Mouse (Mus musculus) MEL (cell line): Measurements from ENCODE around the gene Sppl3. TPM values are rescaled to one million over a fixed set of nuclear protein-coding genes. Genes with fewer than 3 reads are reported as not detected.

Source experiments
- DNase-seq: peaks from one replicate; pipeline ENCODE4 v3.0.0; 2011; ENCODE audit warnings: low read depth, low spot score
- H3K27ac ChIP-seq: 2 replicates; pipeline ENCODE4 v1.5.1; 2012; ENCODE audit warnings: low read depth, mild to moderate bottlenecking, control low read depth, low read length, moderate library complexity; ENCODE audit not compliant: control insufficient read depth
- H3K27me3 ChIP-seq, 2 experiments: fragments of 150-350 bp in 1 of 2; sonication (generic) in 1 of 2; 2 replicates each; pipeline ENCODE4 v1.6.1; 2012; ENCODE audit warnings: low read length in 2 of 2, mild to moderate bottlenecking in 2 of 2, improper control_type of control experiment in 1 of 2, moderate library complexity in 1 of 2; ENCODE audit not compliant: insufficient read depth in 2 of 2, control insufficient read depth in 1 of 2
- H3K36me3 ChIP-seq, 2 experiments: 2 replicates each; pipeline ENCODE4 v1.6.1; 2012 to 2014; ENCODE audit warnings: low read length in 2 of 2, improper control_type of control experiment in 1 of 2, inconsistent platforms in 1 of 2, mild to moderate bottlenecking in 1 of 2; ENCODE audit not compliant: insufficient read depth in 2 of 2, control insufficient read depth in 1 of 2
- H3K4me1 ChIP-seq, 2 experiments: fragments of 150-350 bp in 1 of 2; sonication (generic) in 1 of 2; 2 replicates each; pipeline ENCODE4 v1.6.1; 2012; ENCODE audit warnings: low read length in 2 of 2, improper control_type of control experiment in 1 of 2, mild to moderate bottlenecking in 1 of 2; ENCODE audit not compliant: insufficient read depth in 2 of 2, control insufficient read depth in 1 of 2
- H3K4me3 ChIP-seq, 2 experiments: fragments of 150-350 bp in 1 of 2; sonication (generic) in 1 of 2; 2 replicates each; pipeline ENCODE4 v1.5.1; 2012; ENCODE audit warnings: low read depth in 2 of 2, low read length in 2 of 2, mild to moderate bottlenecking in 2 of 2, moderate library complexity in 2 of 2, control low read depth in 1 of 2, improper control_type of control experiment in 1 of 2; ENCODE audit not compliant: control insufficient read depth in 1 of 2, insufficient read depth in 1 of 2
- H3K79me2 ChIP-seq: 2 replicates; pipeline ENCODE4 v1.6.1; 2012; ENCODE audit warnings: mild to moderate bottlenecking, low read length, moderate library complexity; ENCODE audit not compliant: control insufficient read depth, poor library complexity, insufficient read depth
- H3K9ac ChIP-seq: 2 replicates; pipeline ENCODE4 v1.6.1; 2012; ENCODE audit warnings: low read depth, mild to moderate bottlenecking, control low read depth, low read length, moderate library complexity; ENCODE audit not compliant: control insufficient read depth, poor library complexity, severe bottlenecking
- H3K9me3 ChIP-seq: fragments of 150-350 bp; sonication (generic); replicated peaks from 2 replicates; pipeline ENCODE4 v1.6.1; 2012; ENCODE audit warnings: mild to moderate bottlenecking, low read length, improper control_type of control experiment, moderate library complexity; ENCODE audit not compliant: insufficient read depth
- BHLHE40 ChIP-seq: IDR thresholded peaks from 2 replicates; pipeline ENCODE4 v1.6.1; 2012; ENCODE audit warnings: low read depth, mild to moderate bottlenecking, inconsistent platforms, low read length, improper control_type of control experiment, borderline replicate concordance
- CHD2 ChIP-seq: IDR thresholded peaks from 2 replicates; pipeline ENCODE4 v1.6.1; 2011; ENCODE audit warnings: low read length, improper control_type of control experiment
- CTCF ChIP-seq, 3 experiments: IDR thresholded peaks in 2 of 3; conservative IDR thresholded peaks in 1 of 3; 2 replicates each; pipeline ENCODE4 v1.5.1; 2011 to 2012; ENCODE audit warnings: low read length in 3 of 3, low read depth in 2 of 3, mild to moderate bottlenecking in 2 of 3, improper control_type of control experiment in 1 of 3, inconsistent platforms in 1 of 3, mixed read lengths in 1 of 3, moderate library complexity in 1 of 3; ENCODE audit not compliant: control insufficient read depth in 1 of 3, insufficient read depth in 1 of 3, poor library complexity in 1 of 3, severe bottlenecking in 1 of 3
- E2F4 ChIP-seq: IDR thresholded peaks from 2 replicates; pipeline ENCODE4 v1.6.1; 2011; ENCODE audit warnings: low read depth, low read length, improper control_type of control experiment, borderline replicate concordance
- EP300 ChIP-seq, 2 experiments: IDR thresholded peaks; 2 replicates each; pipeline ENCODE4 v1.6.1; 2011; ENCODE audit warnings: improper control_type of control experiment in 2 of 2, low read length in 2 of 2, low read depth in 1 of 2, mild to moderate bottlenecking in 1 of 2
- ETS1 ChIP-seq: IDR thresholded peaks from 2 replicates; pipeline ENCODE4 v1.6.1; 2012; ENCODE audit warnings: low read depth, mild to moderate bottlenecking, inconsistent platforms, low read length, improper control_type of control experiment, moderate library complexity
- GABPA ChIP-seq: IDR thresholded peaks from 2 replicates; pipeline ENCODE4 v1.6.1; 2012; ENCODE audit warnings: low read depth, mild to moderate bottlenecking, inconsistent platforms, low read length, improper control_type of control experiment, moderate library complexity
- GATA1 ChIP-seq: IDR thresholded peaks from 2 replicates; pipeline ENCODE4 v1.6.1; 2011; ENCODE audit warnings: low read depth, low read length, improper control_type of control experiment
- JUND ChIP-seq: IDR thresholded peaks from 2 replicates; pipeline ENCODE4 v1.6.1; 2011; ENCODE audit warnings: low read depth, mild to moderate bottlenecking, improper control_type of control experiment, low read length
- KAT2A ChIP-seq: conservative IDR thresholded peaks from 2 replicates; pipeline ENCODE4 v1.6.1; 2012; ENCODE audit warnings: low read depth, low read length, improper control_type of control experiment, inconsistent platforms
- MAX ChIP-seq: IDR thresholded peaks from 2 replicates; pipeline ENCODE4 v1.6.1; 2011; ENCODE audit warnings: low read length, improper control_type of control experiment
- MEF2A ChIP-seq: IDR thresholded peaks from 2 replicates; pipeline ENCODE4 v1.6.1; 2014; ENCODE audit warnings: low read depth, mild to moderate bottlenecking, inconsistent platforms, low read length, improper control_type of control experiment; ENCODE audit not compliant: poor library complexity, insufficient replicate concordance, severe bottlenecking; ENCODE audit errors: extremely low read depth
- POLR2A ChIP-seq, 2 experiments: IDR thresholded peaks; 2 replicates each; pipeline ENCODE4 v1.6.1; 2011 to 2012; ENCODE audit warnings: low read length in 2 of 2, mild to moderate bottlenecking in 2 of 2, control low read depth in 1 of 2, improper control_type of control experiment in 1 of 2, low read depth in 1 of 2, moderate library complexity in 1 of 2; ENCODE audit not compliant: control insufficient read depth in 1 of 2, insufficient read depth in 1 of 2, poor library complexity in 1 of 2
- RCOR1 ChIP-seq: IDR thresholded peaks from 2 replicates; pipeline ENCODE4 v1.6.1; 2012; ENCODE audit warnings: low read depth, mild to moderate bottlenecking, inconsistent platforms, low read length, improper control_type of control experiment
- SMC3 ChIP-seq: IDR thresholded peaks from 2 replicates; pipeline ENCODE4 v1.6.1; 2011; ENCODE audit warnings: low read depth, low read length, improper control_type of control experiment
- TAL1 ChIP-seq: IDR thresholded peaks from 2 replicates; pipeline ENCODE4 v1.6.1; 2012; ENCODE audit warnings: mild to moderate bottlenecking, inconsistent platforms, low read length, moderate library complexity, mixed read lengths
- TCF12 ChIP-seq: IDR thresholded peaks from 2 replicates; pipeline ENCODE4 v1.6.1; 2014; ENCODE audit warnings: low read depth, mild to moderate bottlenecking, inconsistent platforms, low read length, improper control_type of control experiment, moderate library complexity
- UBTF ChIP-seq: IDR thresholded peaks from 2 replicates; pipeline ENCODE4 v1.6.1; 2012; ENCODE audit warnings: low read depth, mild to moderate bottlenecking, inconsistent platforms, low read length, improper control_type of control experiment, moderate library complexity, borderline replicate concordance; ENCODE audit not compliant: insufficient read depth
- USF1 ChIP-seq: IDR thresholded peaks from 2 replicates; pipeline ENCODE4 v1.6.1; 2014; ENCODE audit warnings: low read depth, mild to moderate bottlenecking, inconsistent platforms, low read length, improper control_type of control experiment, moderate library complexity
- ZMIZ1 ChIP-seq: IDR thresholded peaks from 2 replicates; pipeline ENCODE4 v1.6.1; 2012; ENCODE audit warnings: low read depth, mild to moderate bottlenecking, inconsistent platforms, low read length, improper control_type of control experiment, moderate library complexity
- ZNF384 ChIP-seq: IDR thresholded peaks from 2 replicates; pipeline ENCODE4 v1.6.1; 2012; ENCODE audit warnings: low read depth, mild to moderate bottlenecking, inconsistent platforms, low read length, improper control_type of control experiment
- polyA plus RNA-seq, 2 experiments: library from polyadenylated mRNA; stranded (reverse) in 1 of 2; unstranded in 1 of 2; fragments of >175 nt in 1 of 2; fragments of >200 nt in 1 of 2; gene quantifications; 2 replicates each; pipeline versions ENCODE4 v1.2.1 to v1.2.4; 2012; ENCODE audit warnings: low replicate concordance in 2 of 2, low read depth in 1 of 2; ENCODE audit not compliant: insufficient read length in 2 of 2, insufficient read depth in 1 of 2, missing spikeins in 1 of 2
- total RNA-seq: library from RNA; depleted of rRNA; stranded (reverse); fragments of 300-350 nt; gene quantifications from 2 replicates; pipeline ENCODE4 v1.2.3, GENCODE M21; 2012

The Sppl3 gene
- total and polyA plus RNA-seq, 3 experiments, result 25.8 to 50.9 TPM; not detected in 1

- Histone ChIP-seq H3K27me3 (no peaks in the 10 kb centered on the region), H3K4me1 (peaks cover 2 to 9% of the 10 kb centered on the region in 2 experiments; a peak in 2 of 4 replicates), H3K4me3 (no peak overlapping the region), H3K36me3 (peaks cover 4 to 13% of the 10 kb centered on the region in 2 experiments), H3K9me3 (no peaks in the 10 kb centered on the region), H3K79me2 (peaks cover 82% of the 10 kb centered on the region), H3K9ac (no peak overlapping the region), H3K27ac (no peak overlapping the region)
- DNase-seq, result no peak
- TF ChIP-seq CHD2 (no peak), UBTF (no peak), GATA1 (no peak), ETS1 (no peak), ZMIZ1 (no peak), CTCF (IDR thresholded peaks at IDR 0.05 in 2 of 3, conservative IDR thresholded peaks at IDR 0.05 in 1 of 3; ENCODE audit: control insufficient read depth in 1 of 3, insufficient read depth in 1 of 3, low read depth in 2 of 3, low read length in 3 of 3, poor library complexity in 1 of 3, severe bottlenecking in 1 of 3) (no peak), E2F4 (no peak), ZNF384 (no peak), GABPA (no peak), RCOR1 (no peak), USF1 (no peak), SMC3 (no peak), MEF2A (no peak), MAX (no peak), KAT2A (no peak)
Measured at GRCm38 (mm10) chr5:115029509-115029908, 18.6 kb downstream of the Sppl3 start.

- H3K4me1 ChIP-seq, result peaks cover 4 to 9% of the 10 kb centered on the region in 2 experiments; a peak in 3 of 4 replicates
- no peak overlapping the region for H3K27ac ChIP-seq
- no peak for DNase-seq
- H3K27me3 ChIP-seq, result no peaks in the 10 kb centered on the region
- H3K9me3 ChIP-seq, result no peaks in the 10 kb centered on the region
- TF ChIP-seq MEF2A (no peak), TCF12 (no peak), KAT2A (no peak), BHLHE40 (no peak), TAL1 (no peak), ZMIZ1 (no peak), SMC3 (no peak), CHD2 (no peak), GATA1 (no peak), JUND (no peak), EP300 (IDR thresholded peaks at IDR 0.05; ENCODE audit: low read depth in 1 of 2, low read length in 2 of 2) (no peak), MAX (no peak), POLR2A (IDR thresholded peaks at IDR 0.05; ENCODE audit: control insufficient read depth in 1 of 2, insufficient read depth in 1 of 2, low read depth in 1 of 2, low read length in 2 of 2, poor library complexity in 1 of 2) (no peak), ETS1 (no peak), E2F4 (no peak)
- H3K4me3 ChIP-seq, result no peak overlapping the region
- peaks cover 82% of the 10 kb centered on the region for H3K79me2 ChIP-seq
- peaks cover 4 to 13% of the 10 kb centered on the region in 2 experiments for H3K36me3 ChIP-seq
- no peak overlapping the region for H3K9ac ChIP-seq
Measured at GRCm38 (mm10) chr5:115031576-115031975, 20.6 kb downstream of the Sppl3 start.
